Mouse (Mus musculus) spleen, adult 10 weeks (tissue): Measurements from ENCODE around the gene Pga5. TPM values are rescaled to one million over a fixed set of nuclear protein-coding genes. Genes with fewer than 3 reads are reported as not detected.

Experiments used
- polyA plus RNA-seq: library from polyadenylated mRNA; stranded (reverse); fragments of 350-450 nt; fragmentation: Illumina TruSeq; extraction: RNeasy Lipid Tissue Mini Kit (QIAGEN cat#74804); gene quantifications from one replicate; pipeline ENCODE4 v1.2.3, GENCODE M21; 2015; ENCODE audit warnings: low replicate concordance; ENCODE audit not compliant: insufficient read depth

Gene Pga5
- not detected for polyA plus RNA-seq

DNA sequence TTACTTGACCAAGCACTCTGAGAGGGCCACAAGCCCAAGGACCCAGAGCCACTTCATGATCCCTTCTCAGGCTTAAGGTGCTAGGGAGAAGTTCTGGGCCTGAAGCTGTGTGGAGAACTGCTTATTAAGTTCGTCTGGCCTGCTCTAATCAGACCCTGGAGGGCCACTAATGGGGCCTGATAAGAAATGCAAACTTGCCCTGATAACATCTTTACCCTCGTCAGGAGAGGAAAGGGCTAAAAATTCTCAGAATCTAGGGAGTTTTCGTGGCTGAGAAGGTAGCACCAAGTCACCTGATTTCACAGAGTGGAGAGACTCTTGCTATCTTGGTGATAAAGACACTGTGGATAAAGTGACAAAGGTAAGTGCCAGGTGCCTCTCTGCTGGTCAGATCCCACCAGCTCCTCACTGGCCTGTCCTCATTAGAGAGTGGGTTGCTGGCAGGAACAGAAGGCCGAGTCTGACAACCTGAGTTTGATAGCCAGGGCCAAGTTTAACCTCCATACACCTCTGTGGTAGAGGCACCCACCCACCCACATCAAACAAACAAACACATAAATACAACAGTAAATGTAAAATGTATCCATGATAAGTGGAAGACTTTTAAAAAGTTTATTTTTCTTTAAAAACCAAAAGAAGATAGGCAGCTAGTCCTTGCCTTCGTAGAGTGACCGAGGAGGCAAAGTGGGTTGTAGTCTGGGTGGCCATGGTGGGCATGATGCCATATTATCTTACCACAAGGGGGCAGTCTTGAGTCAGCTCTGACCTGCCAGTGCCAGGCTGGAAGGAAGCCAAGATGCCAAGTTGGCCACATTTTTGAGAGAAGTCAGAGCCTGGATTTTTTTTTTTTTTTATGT lies at the start of gene Pga5:
Pga5 (minus strand) TSS at position 157 of the 857 bp plus-strand sequence.

DNA sequence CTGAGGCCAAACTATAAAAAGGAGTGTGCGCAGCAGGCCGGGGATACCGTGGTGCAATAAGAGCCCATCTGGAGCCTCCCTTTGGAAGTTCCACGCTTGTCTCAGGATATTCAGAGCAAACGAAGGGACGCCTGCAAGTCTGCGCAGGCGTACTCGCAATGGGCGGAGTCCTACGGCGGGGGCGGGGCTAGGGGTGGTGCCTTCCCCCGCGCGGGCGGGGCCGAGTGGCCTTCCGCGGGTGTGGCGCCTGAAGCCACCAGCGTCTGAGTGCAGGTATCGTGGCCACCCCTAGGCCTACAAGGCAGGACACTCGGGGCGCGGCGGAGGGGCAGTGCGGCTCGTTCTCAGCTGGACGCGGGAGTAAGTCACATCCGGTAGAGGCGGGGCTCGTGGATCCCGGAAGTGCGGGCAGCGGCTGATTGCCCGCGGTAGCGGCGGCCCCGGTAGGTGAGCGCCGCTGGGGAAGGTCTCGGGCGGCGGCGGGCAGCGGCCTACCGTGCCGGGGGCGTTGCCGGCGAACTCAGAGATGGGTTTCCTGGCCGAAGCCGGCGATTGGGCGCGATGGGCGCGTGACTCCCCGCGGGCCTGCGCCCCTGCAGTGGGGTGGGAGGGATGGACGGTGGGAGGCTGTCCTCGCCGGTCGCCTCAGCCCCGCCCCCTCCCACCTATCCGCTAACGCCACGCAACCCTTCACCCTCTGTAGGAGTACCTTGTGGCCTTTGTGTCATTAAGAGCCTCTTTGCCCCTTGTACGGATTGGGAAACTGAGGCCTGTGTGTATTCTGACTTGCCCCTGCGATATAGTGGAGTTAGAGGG lies 10.9 kb upstream of the Pga5 start, which contains the start of gene Vps37c:
Vps37c (plus strand) TSS at position 199 of the 816 bp plus-strand sequence.

DNA sequence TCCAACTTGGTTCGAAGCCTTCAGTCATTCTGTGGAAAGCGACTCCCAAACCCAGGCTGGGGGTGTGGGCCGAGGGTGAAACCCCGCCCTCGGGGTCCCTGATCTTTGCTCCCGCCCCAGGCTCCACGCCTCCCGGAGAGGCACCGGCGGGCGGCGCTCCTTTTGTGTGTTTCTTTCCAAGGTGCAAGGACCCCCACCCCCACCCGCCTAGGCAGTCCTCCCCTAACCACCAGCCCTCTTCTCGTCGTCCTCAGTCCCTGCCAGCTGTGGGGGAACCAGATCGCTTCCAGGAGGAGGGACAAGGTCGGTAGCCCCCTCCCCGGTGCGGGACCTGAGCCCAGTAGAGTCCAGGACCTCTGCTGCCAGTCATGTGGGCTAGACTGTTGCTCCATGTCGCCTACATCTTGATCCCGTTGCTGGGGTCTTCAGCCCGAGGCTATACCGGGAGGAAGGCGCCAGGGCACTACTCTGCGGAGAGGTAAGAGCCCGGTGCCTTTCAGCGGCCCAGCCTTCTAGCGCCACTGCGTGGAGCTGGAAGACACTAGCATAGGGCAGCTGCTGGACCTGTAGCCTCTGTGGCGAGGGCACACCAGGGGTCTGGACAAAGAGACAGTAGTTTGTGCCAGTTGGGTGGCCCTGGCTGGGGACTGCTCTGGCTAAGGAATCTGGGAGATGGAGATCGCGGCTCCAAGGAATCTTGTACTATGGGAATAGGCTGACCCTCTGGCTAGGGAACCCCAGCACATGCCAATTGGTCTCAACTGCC lies 43.6 kb downstream of the Pga5 start, which contains the start of gene Vwce:
Vwce (plus strand) TSS at position 108 of the 766 bp plus-strand sequence.

Other genes with a start within 250 kb of the Pga5 start
- not detected for gene Lrrc10b, start 220.6 kb downstream of the Pga5 start, polyA plus RNA-seq
- 0.58 TPM for gene Ppp1r32, start 195.1 kb downstream of the Pga5 start, polyA plus RNA-seq
- 176 TPM for gene Cpsf7, start 152.8 kb downstream of the Pga5 start, polyA plus RNA-seq
- 102 TPM for gene Sdhaf2, start 151.9 kb downstream of the Pga5 start, polyA plus RNA-seq
- 11.1 TPM for gene Tmem216, start 121.8 kb downstream of the Pga5 start, polyA plus RNA-seq
- 181 TPM for gene Cyb561a3, start 100.9 kb downstream of the Pga5 start, polyA plus RNA-seq
- gene Tmem138, start 100.7 kb downstream of the Pga5 start, polyA plus RNA-seq: 17.3 TPM
- 165 TPM for gene Ddb1, start 72.7 kb downstream of the Pga5 start, polyA plus RNA-seq
- 3.9 TPM for gene Tkfc, start 72.4 kb downstream of the Pga5 start, polyA plus RNA-seq
- gene Vwce, start 43.9 kb downstream of the Pga5 start, polyA plus RNA-seq: 0.08 TPM
- 11.2 TPM for gene Vps37c, start 10.7 kb upstream of the Pga5 start, polyA plus RNA-seq
- 33.1 TPM for gene Cd5, start 60.9 kb upstream of the Pga5 start, polyA plus RNA-seq
- 24.1 TPM for gene Cd6, start 152.0 kb upstream of the Pga5 start, polyA plus RNA-seq
- 22.5 TPM for gene Slc15a3, start 161.7 kb upstream of the Pga5 start, polyA plus RNA-seq
- 0.36 TPM for gene Tmem132a, start 191.9 kb upstream of the Pga5 start, polyA plus RNA-seq
- gene Tmem109, start 203.9 kb upstream of the Pga5 start, polyA plus RNA-seq: 16.3 TPM
- 103 TPM for gene Prpf19, start 217.2 kb upstream of the Pga5 start, polyA plus RNA-seq
- gene Zp1, start 242.6 kb upstream of the Pga5 start, polyA plus RNA-seq: not detected